Mouse (Mus musculus): ENCODE measurements around the gene Rap1a. TPM values are rescaled to one million over a fixed set of nuclear protein-coding genes. Genes with fewer than 3 reads are reported as not detected.

The Rap1a gene
- total and polyA plus RNA-seq, 3 experiments: 12.8 to 113 (median 101) TPM

- H3K27me3 ChIP-seq (ENCODE audit: control insufficient read depth, insufficient read depth, low read length): no peaks in the 10 kb centered on the region
- 88% methylated on average over 2 of the region's 2 CpGs for WGBS
- TF ChIP-seq EP300 (IDR thresholded peaks at IDR 0.05; ENCODE audit: insufficient read depth, low read depth, low read length) (no peak), POLR2A (IDR thresholded peaks at IDR 0.05; ENCODE audit: insufficient read depth, low read depth, low read length) (no peak), CTCF (IDR thresholded peaks at IDR 0.05) (no peak)
- H3K4me3 ChIP-seq: no peak overlapping the region
- H3K79me2 ChIP-seq (replicated peaks; ENCODE audit: control insufficient read depth, insufficient read depth, low read length): 0 out of 2 replicates have a peak, but pooled peaks cover 1% of the 10 kb centered on the region
- intact Hi-C loops (cut with DNase I): loop anchor here (5.0 kb wide), 3 partner anchors 114 to 269 kb away; partner anchors contain the start of genes Rap1a and Wdr77
- peaks cover 6% of the 10 kb centered on the region; the same call in 1 of the 2 replicates for H3K36me3 ChIP-seq (ENCODE audit: control insufficient read depth, insufficient read depth, low read length)
- H3K4me1 ChIP-seq (ENCODE audit: control insufficient read depth, insufficient read depth, low read length): peaks cover 4% of the 10 kb centered on the region
- DNase-seq: no peak
- peak overlapping the region; percentile 95; the same call in 1 of the 2 replicates for H3K27ac ChIP-seq
- H3K9ac ChIP-seq (ENCODE audit: low read depth, low read length): no peak overlapping the region
Measured at GRCm38 (mm10) chr3:105688536-105688935, 112.6 kb downstream of the Rap1a start.

GRCm38 (mm10) chr3:105687324-105688060, 113.6 kb downstream of the Rap1a start, which contains the start of gene Ddx20:
Gene Ddx20 (minus strand): TSS chr3:105687574.
- no peaks in the 10 kb centered on the region for H3K27me3 ChIP-seq (ENCODE audit: control insufficient read depth, insufficient read depth, low read length)
- peak within 1 kb of the TSS; percentile 95 for H3K27ac ChIP-seq
- H3K36me3 ChIP-seq (ENCODE audit: control insufficient read depth, insufficient read depth, low read length): peaks cover 6% of the 10 kb centered on the region; the same call in 1 of the 2 replicates
- intact Hi-C loops (cut with DNase I): loop anchor here (1.0 to 5.0 kb wide), 5 partner anchors 39 to 270 kb away; partner anchors contain the start of genes Rap1a and Wdr77
- H3K9ac ChIP-seq (ENCODE audit: low read depth, low read length): peak within 1 kb of the TSS; percentile 94
- H3K4me3 ChIP-seq: peak within 1 kb of the TSS; percentile 86
- WGBS: under 1% methylated on average over 72 of the region's 72 CpGs
- DNase-seq: peak; percentile 93 to 96
- 0 out of 2 replicates have a peak, but pooled peaks cover 1% of the 10 kb centered on the region for H3K79me2 ChIP-seq (replicated peaks; ENCODE audit: control insufficient read depth, insufficient read depth, low read length)
- peak; percentile 91; the same call in 1 of the 2 replicates for TF ChIP-seq EP300 (IDR thresholded peaks at IDR 0.05; ENCODE audit: insufficient read depth, low read depth, low read length)
- peak; percentile 71 for TF ChIP-seq POLR2A (IDR thresholded peaks at IDR 0.05; ENCODE audit: insufficient read depth, low read depth, low read length)
- peak; percentile 100 for TF ChIP-seq CTCF (IDR thresholded peaks at IDR 0.05)
- H3K4me1 ChIP-seq (ENCODE audit: control insufficient read depth, insufficient read depth, low read length): peaks cover 3% of the 10 kb centered on the region

GRCm38 (mm10) chr3:105686394-105687323, 114.5 kb downstream of the Rap1a start:
- Histone ChIP-seq H3K27me3 (ENCODE audit: control insufficient read depth, insufficient read depth, low read length) (no peaks in the 10 kb centered on the region), H3K9ac (ENCODE audit: low read depth, low read length) (peak overlapping the region; percentile 94), H3K4me1 (ENCODE audit: control insufficient read depth, insufficient read depth, low read length) (peaks cover 3% of the 10 kb centered on the region), H3K4me3 (peak overlapping the region; percentile 86), H3K27ac (peak overlapping the region; percentile 61), H3K79me2 (replicated peaks; ENCODE audit: control insufficient read depth, insufficient read depth, low read length) (0 out of 2 replicates have a peak, but pooled peaks cover 1% of the 10 kb centered on the region), H3K36me3 (ENCODE audit: control insufficient read depth, insufficient read depth, low read length) (peaks cover 6% of the 10 kb centered on the region; the same call in 1 of the 2 replicates)
- no peak for DNase-seq
- WGBS: 8% methylated on average over 60 of the region's 60 CpGs
- TF ChIP-seq CTCF (IDR thresholded peaks at IDR 0.05) (no peak), POLR2A (IDR thresholded peaks at IDR 0.05; ENCODE audit: insufficient read depth, low read depth, low read length) (no peak), EP300 (IDR thresholded peaks at IDR 0.05; ENCODE audit: insufficient read depth, low read depth, low read length) (no peak)
- intact Hi-C loops (cut with DNase I): loop anchor here (1.0 to 5.0 kb wide), 5 partner anchors 40 to 271 kb away; partner anchors contain the start of genes Rap1a and Wdr77

- no peak for TF ChIP-seq EP300 (IDR thresholded peaks at IDR 0.05; ENCODE audit: insufficient read depth, low read depth, low read length)
- no peak for TF ChIP-seq CTCF (IDR thresholded peaks at IDR 0.05)
- TF ChIP-seq POLR2A (IDR thresholded peaks at IDR 0.05; ENCODE audit: insufficient read depth, low read depth, low read length): no peak
- WGBS: 92% methylated on average over 7 of the region's 7 CpGs
- no peak for DNase-seq
- Histone ChIP-seq H3K4me3 (no peak overlapping the region), H3K9ac (ENCODE audit: low read depth, low read length) (no peak overlapping the region), H3K36me3 (ENCODE audit: control insufficient read depth, insufficient read depth, low read length) (no peaks in the 10 kb centered on the region; the same call in none of the 2 replicates), H3K79me2 (replicated peaks; ENCODE audit: control insufficient read depth, insufficient read depth, low read length) (no peaks in the 10 kb centered on the region), H3K27ac (no peak overlapping the region), H3K27me3 (ENCODE audit: control insufficient read depth, insufficient read depth, low read length) (no peaks in the 10 kb centered on the region), H3K4me1 (ENCODE audit: control insufficient read depth, insufficient read depth, low read length) (no peaks in the 10 kb centered on the region)
- intact Hi-C loops (cut with DNase I): no loop called here
Measured at GRCm38 (mm10) chr3:105680346-105680745, 120.8 kb downstream of the Rap1a start.

Other genes starting within 250 kb of the Rap1a start
- gene Ddx20, start 113.8 kb downstream of the Rap1a start, total RNA-seq (2021): 10 to 100 TPM in 1 of 2 experiments, 1 to 10 TPM in 1; 9.2 to 12.3 TPM
- gene Ddx20, start 113.8 kb downstream of the Rap1a start, polyA plus RNA-seq (2012; rRNA removed): 4.1 and 6.5 TPM in 2 replicates
- gene Inka2, start 96.7 kb downstream of the Rap1a start, total RNA-seq (2021): 10 to 100 TPM; 16.1 to 16.2 TPM
- 11.5 and 22.4 TPM in 2 replicates for gene Inka2, start 96.7 kb downstream of the Rap1a start, polyA plus RNA-seq (2012; rRNA removed)
- gene Adora3, start 69.5 kb upstream of the Rap1a start, total RNA-seq (2021): not detected
- 0.37 and 0.94 TPM in 2 replicates for gene Adora3, start 69.5 kb upstream of the Rap1a start, polyA plus RNA-seq (2012; rRNA removed)
- gene Tmigd3, start 69.6 kb upstream of the Rap1a start, total RNA-seq (2021): under 1 TPM in 1 of 2 experiments, not detected in 1; 0.31 TPM
- 0.35 TPM in 1 of 2 replicates, not detected in the other for gene Tmigd3, start 69.6 kb upstream of the Rap1a start, polyA plus RNA-seq (2012; rRNA removed)
- 1 to 10 TPM in 1 of 2 experiments, under 1 TPM in 1; 0.97 to 2.3 TPM for gene I830077J02Rik, start 131.3 kb upstream of the Rap1a start, total RNA-seq (2021)
- gene I830077J02Rik, start 131.3 kb upstream of the Rap1a start, polyA plus RNA-seq (2012; rRNA removed): 0.72 and 0.76 TPM in 2 replicates
- 10 to 100 TPM; 37.8 to 39.6 TPM for gene Wdr77, start 158.0 kb upstream of the Rap1a start, total RNA-seq (2021)
- 40.9 and 58.5 TPM in 2 replicates for gene Wdr77, start 158.0 kb upstream of the Rap1a start, polyA plus RNA-seq (2012; rRNA removed)
- 1,000 to 10,000 TPM; 1,076 to 1,219 TPM for gene Atp5f1, start 158.8 kb upstream of the Rap1a start, total RNA-seq (2021)
- 478 and 1,133 TPM in 2 replicates for gene Atp5f1, start 158.8 kb upstream of the Rap1a start, polyA plus RNA-seq (2012; rRNA removed)
- gene Ovgp1, start 172.4 kb upstream of the Rap1a start, total RNA-seq (2021): under 1 TPM; 0.16 to 0.34 TPM
- 0.98 and 1.4 TPM in 2 replicates for gene Ovgp1, start 172.4 kb upstream of the Rap1a start, polyA plus RNA-seq (2012; rRNA removed)
- gene Pifo, start 213.3 kb upstream of the Rap1a start, total RNA-seq (2021): not detected
- 0.20 TPM in 1 of 2 replicates, not detected in the other for gene Pifo, start 213.3 kb upstream of the Rap1a start, polyA plus RNA-seq (2012; rRNA removed)
- not detected for gene Chil5, start 231.5 kb upstream of the Rap1a start, total RNA-seq (2021)
- gene Chil5, start 231.5 kb upstream of the Rap1a start, polyA plus RNA-seq (2012; rRNA removed): 0.12 TPM in 1 of 2 replicates, not detected in the other

Data from heart, adult 2 months (tissue).